Mouse (Mus musculus) olfactory bulb, adult 2 months (tissue): Measurements from ENCODE around the gene Lrrc23.

Experiments used
- CTCF ChIP-seq: fragments of 200-500 bp; IDR thresholded peaks from 2 replicates; pipeline ENCODE4 v1.5.1; 2012; ENCODE audit warnings: low read depth, mild to moderate bottlenecking, low read length, moderate library complexity; ENCODE audit not compliant: insufficient read depth
- POLR2A ChIP-seq: fragments of 200-500 bp; IDR thresholded peaks from 2 replicates; pipeline ENCODE4 v1.6.1; 2012; ENCODE audit warnings: mild to moderate bottlenecking, low read depth, low read length, moderate library complexity; ENCODE audit not compliant: insufficient read depth

GRCm38 (mm10) chr6:124734417-124734816 lies 45.1 kb downstream of the Lrrc23 start:
- TF ChIP-seq POLR2A (no peak), CTCF (no peak)
